Mouse (Mus musculus) MEL (cell line): ENCODE measurements around the gene L3mbtl4. TPM values are rescaled to one million over a fixed set of nuclear protein-coding genes. Genes with fewer than 3 reads are reported as not detected.

Experiments
- DNase-seq: peaks from one replicate; pipeline ENCODE4 v3.0.0; 2011; ENCODE audit warnings: low read depth, low spot score
- H3K27ac ChIP-seq: 2 replicates; pipeline ENCODE4 v1.5.1; 2012; ENCODE audit warnings: low read depth, mild to moderate bottlenecking, control low read depth, low read length, moderate library complexity; ENCODE audit not compliant: control insufficient read depth
- H3K27me3 ChIP-seq, 2 experiments: fragments of 150-350 bp in 1 of 2; sonication (generic) in 1 of 2; 2 replicates each; pipeline ENCODE4 v1.6.1; 2012; ENCODE audit warnings: low read length in 2 of 2, mild to moderate bottlenecking in 2 of 2, improper control_type of control experiment in 1 of 2, moderate library complexity in 1 of 2; ENCODE audit not compliant: insufficient read depth in 2 of 2, control insufficient read depth in 1 of 2
- H3K36me3 ChIP-seq, 2 experiments: 2 replicates each; pipeline ENCODE4 v1.6.1; 2012 to 2014; ENCODE audit warnings: low read length in 2 of 2, improper control_type of control experiment in 1 of 2, inconsistent platforms in 1 of 2, mild to moderate bottlenecking in 1 of 2; ENCODE audit not compliant: insufficient read depth in 2 of 2, control insufficient read depth in 1 of 2
- H3K4me1 ChIP-seq, 2 experiments: fragments of 150-350 bp in 1 of 2; sonication (generic) in 1 of 2; 2 replicates each; pipeline ENCODE4 v1.6.1; 2012; ENCODE audit warnings: low read length in 2 of 2, improper control_type of control experiment in 1 of 2, mild to moderate bottlenecking in 1 of 2; ENCODE audit not compliant: insufficient read depth in 2 of 2, control insufficient read depth in 1 of 2
- H3K4me3 ChIP-seq, 2 experiments: fragments of 150-350 bp in 1 of 2; sonication (generic) in 1 of 2; 2 replicates each; pipeline ENCODE4 v1.5.1; 2012; ENCODE audit warnings: low read depth in 2 of 2, low read length in 2 of 2, mild to moderate bottlenecking in 2 of 2, moderate library complexity in 2 of 2, control low read depth in 1 of 2, improper control_type of control experiment in 1 of 2; ENCODE audit not compliant: control insufficient read depth in 1 of 2, insufficient read depth in 1 of 2
- H3K79me2 ChIP-seq: 2 replicates; pipeline ENCODE4 v1.6.1; 2012; ENCODE audit warnings: mild to moderate bottlenecking, low read length, moderate library complexity; ENCODE audit not compliant: control insufficient read depth, poor library complexity, insufficient read depth
- H3K9ac ChIP-seq: 2 replicates; pipeline ENCODE4 v1.6.1; 2012; ENCODE audit warnings: low read depth, mild to moderate bottlenecking, control low read depth, low read length, moderate library complexity; ENCODE audit not compliant: control insufficient read depth, poor library complexity, severe bottlenecking
- H3K9me3 ChIP-seq: fragments of 150-350 bp; sonication (generic); replicated peaks from 2 replicates; pipeline ENCODE4 v1.6.1; 2012; ENCODE audit warnings: mild to moderate bottlenecking, low read length, improper control_type of control experiment, moderate library complexity; ENCODE audit not compliant: insufficient read depth
- BHLHE40 ChIP-seq: IDR thresholded peaks from 2 replicates; pipeline ENCODE4 v1.6.1; 2012; ENCODE audit warnings: low read depth, mild to moderate bottlenecking, inconsistent platforms, low read length, improper control_type of control experiment, borderline replicate concordance
- ETS1 ChIP-seq: IDR thresholded peaks from 2 replicates; pipeline ENCODE4 v1.6.1; 2012; ENCODE audit warnings: low read depth, mild to moderate bottlenecking, inconsistent platforms, low read length, improper control_type of control experiment, moderate library complexity
- GABPA ChIP-seq: IDR thresholded peaks from 2 replicates; pipeline ENCODE4 v1.6.1; 2012; ENCODE audit warnings: low read depth, mild to moderate bottlenecking, inconsistent platforms, low read length, improper control_type of control experiment, moderate library complexity
- GATA1 ChIP-seq: IDR thresholded peaks from 2 replicates; pipeline ENCODE4 v1.6.1; 2011; ENCODE audit warnings: low read depth, low read length, improper control_type of control experiment
- HCFC1 ChIP-seq: IDR thresholded peaks from 2 replicates; pipeline ENCODE4 v1.6.1; 2012; ENCODE audit warnings: low read depth, mild to moderate bottlenecking, inconsistent platforms, low read length, improper control_type of control experiment, moderate library complexity
- MAFK ChIP-seq: IDR thresholded peaks from 2 replicates; pipeline ENCODE4 v1.6.1; 2011; ENCODE audit warnings: low read depth, mild to moderate bottlenecking, low read length, improper control_type of control experiment, borderline replicate concordance
- MAX ChIP-seq: IDR thresholded peaks from 2 replicates; pipeline ENCODE4 v1.6.1; 2011; ENCODE audit warnings: low read length, improper control_type of control experiment
- MEF2A ChIP-seq: IDR thresholded peaks from 2 replicates; pipeline ENCODE4 v1.6.1; 2014; ENCODE audit warnings: low read depth, mild to moderate bottlenecking, inconsistent platforms, low read length, improper control_type of control experiment; ENCODE audit not compliant: poor library complexity, insufficient replicate concordance, severe bottlenecking; ENCODE audit errors: extremely low read depth
- MYC ChIP-seq: IDR thresholded peaks from 2 replicates; pipeline ENCODE4 v1.6.1; 2011; ENCODE audit warnings: low read depth, mild to moderate bottlenecking, low read length, improper control_type of control experiment, moderate library complexity
- NELFE ChIP-seq: IDR thresholded peaks from 2 replicates; pipeline ENCODE4 v1.6.1; 2011; ENCODE audit warnings: low read depth, low read length, improper control_type of control experiment
- NRF1 ChIP-seq: IDR thresholded peaks from 2 replicates; pipeline ENCODE4 v1.6.1; 2014; ENCODE audit warnings: low read depth, mild to moderate bottlenecking, inconsistent platforms, low read length, improper control_type of control experiment, moderate library complexity; ENCODE audit not compliant: poor library complexity, insufficient read depth, severe bottlenecking
- POLR2AphosphoS2 ChIP-seq: IDR thresholded peaks from 2 replicates; pipeline ENCODE4 v1.6.1; 2011; ENCODE audit warnings: low read length, improper control_type of control experiment
- RAD21 ChIP-seq: IDR thresholded peaks from 2 replicates; pipeline ENCODE4 v1.6.1; 2011; ENCODE audit warnings: mild to moderate bottlenecking, low read depth, low read length, improper control_type of control experiment
- RCOR1 ChIP-seq: IDR thresholded peaks from 2 replicates; pipeline ENCODE4 v1.6.1; 2012; ENCODE audit warnings: low read depth, mild to moderate bottlenecking, inconsistent platforms, low read length, improper control_type of control experiment
- SIN3A ChIP-seq: IDR thresholded peaks from 2 replicates; pipeline ENCODE4 v1.6.1; 2012; ENCODE audit warnings: low read length, improper control_type of control experiment, inconsistent platforms
- TAL1 ChIP-seq: IDR thresholded peaks from 2 replicates; pipeline ENCODE4 v1.6.1; 2012; ENCODE audit warnings: mild to moderate bottlenecking, inconsistent platforms, low read length, moderate library complexity, mixed read lengths
- ZC3H11A ChIP-seq: IDR thresholded peaks from 2 replicates; pipeline ENCODE4 v1.6.1; 2012; ENCODE audit warnings: low read depth, mild to moderate bottlenecking, inconsistent platforms, low read length, improper control_type of control experiment
- ZKSCAN1 ChIP-seq: IDR thresholded peaks from 2 replicates; pipeline ENCODE4 v1.6.1; 2012; ENCODE audit warnings: low read depth, mild to moderate bottlenecking, inconsistent platforms, low read length, improper control_type of control experiment, moderate library complexity
- ZNF384 ChIP-seq: IDR thresholded peaks from 2 replicates; pipeline ENCODE4 v1.6.1; 2012; ENCODE audit warnings: low read depth, mild to moderate bottlenecking, inconsistent platforms, low read length, improper control_type of control experiment
- polyA plus RNA-seq, 2 experiments: library from polyadenylated mRNA; stranded (reverse) in 1 of 2; unstranded in 1 of 2; fragments of >175 nt in 1 of 2; fragments of >200 nt in 1 of 2; gene quantifications; 2 replicates each; pipeline versions ENCODE4 v1.2.1 to v1.2.4; 2012; ENCODE audit warnings: low replicate concordance in 2 of 2, low read depth in 1 of 2; ENCODE audit not compliant: insufficient read length in 2 of 2, insufficient read depth in 1 of 2, missing spikeins in 1 of 2
- total RNA-seq: library from RNA; depleted of rRNA; stranded (reverse); fragments of 300-350 nt; gene quantifications from 2 replicates; pipeline ENCODE4 v1.2.3, GENCODE M21; 2012

Gene L3mbtl4
- total and polyA plus RNA-seq, 3 experiments, result not detected

- H3K27ac ChIP-seq, result no peak overlapping the region
- no peak for TF ChIP-seq MEF2A
- TF ChIP-seq, all 39 proteins: peak for 0
- Histone ChIP-seq H3K4me3 (no peak overlapping the region), H3K4me1 (no peaks in the 10 kb centered on the region), H3K27me3 (no peaks in the 10 kb centered on the region), H3K79me2 (no peaks in the 10 kb centered on the region), H3K9ac (no peak overlapping the region), H3K9me3 (no peaks in the 10 kb centered on the region), H3K36me3 (no peaks in the 10 kb centered on the region)
- no peak for DNase-seq
These were observed 36.6 kb upstream of the L3mbtl4 start for GRCm38 (mm10) chr17:68236992-68237391.

DNA sequence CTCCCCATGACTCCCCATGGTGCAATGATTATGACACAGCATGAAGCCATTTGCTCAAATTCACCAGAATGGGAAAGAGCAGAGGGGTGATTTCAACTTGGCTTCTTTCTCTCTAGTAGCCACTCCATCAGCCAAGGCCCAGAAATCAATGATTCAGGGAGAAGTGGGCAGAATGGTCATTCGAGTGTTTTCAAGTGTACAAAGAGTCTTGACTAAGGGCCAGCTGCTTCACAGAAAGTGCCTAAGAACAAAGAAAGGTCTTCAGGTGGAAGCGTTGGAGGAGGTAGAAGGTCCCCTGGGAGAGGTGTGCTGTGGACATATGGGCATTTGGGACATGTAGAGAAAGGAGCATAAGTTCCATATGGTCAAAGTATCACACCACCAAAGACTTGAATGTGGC lies 33.4 kb upstream of the L3mbtl4 start:
- H3K79me2 ChIP-seq, result no peaks in the 10 kb centered on the region
- no peak overlapping the region for H3K9ac ChIP-seq
- H3K4me3 ChIP-seq, result no peak overlapping the region
- DNase-seq, result no peak
- TF ChIP-seq GABPA (no peak), ZC3H11A (no peak)
- TF ChIP-seq, all 39 proteins: peak for 0
- Histone ChIP-seq H3K9me3 (no peaks in the 10 kb centered on the region), H3K36me3 (no peaks in the 10 kb centered on the region), H3K4me1 (no peaks in the 10 kb centered on the region), H3K27me3 (no peaks in the 10 kb centered on the region), H3K27ac (no peak overlapping the region)

DNA sequence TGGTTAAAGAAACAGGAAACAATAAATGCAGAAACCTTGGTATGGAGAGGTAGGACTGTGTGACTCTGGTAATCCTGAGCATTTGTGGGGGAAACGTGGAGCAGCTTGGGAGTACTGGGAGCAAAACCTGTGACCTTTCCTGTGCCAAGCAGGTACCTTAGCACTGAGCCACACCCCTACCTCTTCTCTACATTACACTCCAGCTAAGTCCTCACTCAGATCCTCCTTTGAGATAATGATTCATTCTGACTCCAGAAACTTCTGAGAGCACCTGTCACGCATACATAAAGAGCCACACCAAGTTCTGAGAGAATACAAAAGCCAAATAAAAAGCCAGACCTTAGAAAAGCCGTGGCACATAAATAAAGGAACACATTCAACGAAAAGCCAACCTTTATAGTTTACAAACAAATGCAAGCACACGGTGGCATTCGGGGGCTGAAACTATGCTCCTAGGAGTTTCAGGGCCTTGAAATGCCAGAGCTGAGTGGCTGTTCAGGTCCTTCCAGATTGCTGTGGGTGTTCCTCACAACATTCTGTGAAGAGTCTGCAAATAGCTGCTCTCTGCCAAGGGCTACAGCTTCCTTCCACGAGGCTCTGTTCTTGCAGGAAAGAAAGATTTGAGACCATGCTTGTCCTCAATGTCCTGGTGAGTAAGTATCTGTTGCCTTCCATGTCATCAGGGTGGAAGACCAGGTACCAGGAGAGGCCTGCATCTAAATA lies 8.6 kb upstream of the L3mbtl4 start:
- TF ChIP-seq ZKSCAN1 (no peak), POLR2AphosphoS2 (no peak)
- TF ChIP-seq, all 39 proteins: peak for 0
- DNase-seq, result no peak

GRCm38 (mm10) chr17:68273954-68274353 lies 357 bp downstream of the L3mbtl4 start:
- no peaks in the 10 kb centered on the region for H3K79me2 ChIP-seq
- H3K9me3 ChIP-seq, result no peaks in the 10 kb centered on the region
- no peak for TF ChIP-seq BHLHE40
- no peak for TF ChIP-seq NRF1
- TF ChIP-seq MYC, result no peak
- no peak for TF ChIP-seq RCOR1
- no peak for TF ChIP-seq GATA1
- no peak for TF ChIP-seq TAL1
- no peak for TF ChIP-seq ETS1
- no peak for TF ChIP-seq SIN3A
- no peak for TF ChIP-seq MAFK
- no peak for TF ChIP-seq ZNF384
- no peak for TF ChIP-seq RAD21
- TF ChIP-seq NELFE, result no peak
- no peak for TF ChIP-seq MEF2A
- no peak for TF ChIP-seq MAX
- no peak for TF ChIP-seq HCFC1
- no peaks in the 10 kb centered on the region for H3K27me3 ChIP-seq
- H3K4me1 ChIP-seq, result no peaks in the 10 kb centered on the region
- H3K4me3 ChIP-seq, result no peak overlapping the region
- H3K9ac ChIP-seq, result no peak overlapping the region
- H3K27ac ChIP-seq, result no peak overlapping the region
- DNase-seq, result no peak
- H3K36me3 ChIP-seq, result no peaks in the 10 kb centered on the region

More for the DNA sequence above, 8.6 kb upstream of the L3mbtl4 start:
- H3K27ac ChIP-seq, result no peak overlapping the region
- no peaks in the 10 kb centered on the region for H3K79me2 ChIP-seq
- no peaks in the 10 kb centered on the region for H3K9me3 ChIP-seq
- H3K36me3 ChIP-seq, result no peaks in the 10 kb centered on the region
- no peak overlapping the region for H3K9ac ChIP-seq
- H3K4me3 ChIP-seq, result no peak overlapping the region
- no peaks in the 10 kb centered on the region for H3K4me1 ChIP-seq
- H3K27me3 ChIP-seq, result no peaks in the 10 kb centered on the region
